Mouse (Mus musculus): ENCODE measurements around the gene Pcmt1.

DNA sequence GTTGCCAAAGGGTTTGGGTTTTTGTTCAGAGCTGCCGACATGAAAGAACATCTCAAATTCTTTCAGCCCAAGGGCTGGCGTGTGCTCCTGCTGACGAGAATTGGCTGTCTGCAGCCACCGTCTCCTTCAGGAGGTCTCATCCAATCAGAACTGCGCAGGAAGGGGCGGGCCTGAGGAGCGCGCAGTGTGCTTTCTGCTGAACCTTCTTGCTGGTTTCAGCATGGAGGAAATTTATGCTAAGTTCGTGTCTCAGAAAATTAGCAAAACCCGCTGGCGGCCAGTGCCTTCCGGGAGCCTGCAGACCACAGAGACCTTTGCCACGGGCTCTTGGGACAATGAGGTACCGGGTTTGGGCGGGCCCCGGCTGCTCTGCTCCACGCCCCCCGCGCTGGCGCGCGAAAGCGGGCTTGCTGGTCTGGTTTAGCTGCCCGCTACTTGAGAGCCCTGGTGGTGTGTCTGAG, 13.6 kb downstream of the Pcmt1 start, which contains the start of gene Nup43:
- no peak for TF ChIP-seq CTCF (IDR thresholded peaks at IDR 0.05; ENCODE audit: control insufficient read depth, insufficient read depth, insufficient read length)
- no peak for TF ChIP-seq MYOG (IDR thresholded peaks at IDR 0.05; ENCODE audit: control insufficient read depth, extremely low read depth, insufficient read length)
- no peak for TF ChIP-seq USF1 (IDR thresholded peaks at IDR 0.05; ENCODE audit: low read depth)
- no peak for TF ChIP-seq MAX (IDR thresholded peaks at IDR 0.05)
- no peak for TF ChIP-seq CEBPB (IDR thresholded peaks at IDR 0.05; ENCODE audit: low read depth)

Data from C2C12 (cell line).